Mouse (Mus musculus): ENCODE measurements at regions not wholly inside any gene's neighbourhood (a gene's known extent, or its start where the extent isn't known, plus 50 kb on each side); places are given as distances from the start of the nearest gene placed in this dataset.

DNA sequence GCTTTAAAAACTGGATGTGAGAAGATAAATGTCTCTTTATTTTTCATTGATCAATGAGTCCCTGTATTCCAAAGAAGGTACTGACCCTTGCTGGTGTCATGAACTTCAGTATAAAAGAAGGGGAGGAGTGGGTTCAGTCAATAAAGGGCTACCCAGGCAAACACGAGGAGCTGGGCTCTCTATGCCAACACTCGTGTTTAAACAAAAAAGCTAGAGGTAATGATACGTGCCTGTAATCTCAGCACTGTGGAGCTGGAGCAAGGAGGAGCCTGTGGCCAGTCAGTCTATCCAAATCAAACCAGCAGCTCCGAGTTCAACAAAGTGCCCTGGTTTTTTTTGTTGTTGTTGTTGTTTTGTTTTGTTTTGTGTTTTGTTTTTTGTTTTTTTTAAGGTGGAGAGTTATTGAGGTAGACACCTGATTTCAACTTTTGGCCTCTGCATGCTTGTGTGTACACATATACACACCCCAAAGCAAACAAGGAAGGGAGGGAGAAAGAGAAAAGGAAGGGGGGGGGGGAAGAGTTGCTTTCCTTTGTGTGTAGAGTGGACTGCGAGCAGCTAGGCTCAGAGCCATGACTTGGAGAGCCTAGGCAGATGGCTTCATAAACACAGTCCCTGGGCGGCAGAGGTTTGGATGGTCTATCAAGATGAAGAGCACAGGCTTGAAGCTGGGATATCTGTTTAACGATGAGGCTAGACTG, 174.2 kb upstream of the Cxcr4 start:
- TF ChIP-seq CTCF (IDR thresholded peaks at IDR 0.05; ENCODE audit: low read depth), result no peak
- TF ChIP-seq EP300 (IDR thresholded peaks at IDR 0.05; ENCODE audit: low read depth), result no peak

Measured in heart, postnatal 0 days (tissue).